11 mouse cellular contexts compared by ENCODE assay signal in genomic region chr15:82268185-82268584, GRCm38 (mm10). TPM values are rescaled to one million over a fixed set of nuclear protein-coding genes. Genes with fewer than 3 reads are reported as not detected.
DNase-seq lines count a peak whose midpoint lies in the region; ATAC-seq lines count a peak whose summit lies in the region.
"Had no signal": no experiment of that assay in that cellular context is flagged by ENCODE, and none has a peak within 500 bp of the region (broad histone marks: within the 10 kb centered on the region; RNA-seq: fewer than 3 reads in every experiment).

No protein-coding gene starts in this region.

- H3K9ac ChIP-seq in forebrain, embryonic 16.5 days (replicated peaks; ENCODE audit: low read depth, low read length) = peak overlapping the region; percentile 35; the same call in 1 of the 2 replicates
- 0 out of 2 replicates have a peak overlapping the region, but pooled peaks have one; percentile 27 for H3K9ac ChIP-seq in midbrain, embryonic 14.5 days (replicated peaks; ENCODE audit: low read length)
- no peak overlapping the region for H3K9ac ChIP-seq in intestine, embryonic 15.5 days
- H3K9ac ChIP-seq: heart, embryonic 15.5 days; liver, embryonic 14.5 days had no signal

- no peak overlapping the region for H3K4me2 ChIP-seq in forebrain, embryonic 16.5 days (ENCODE audit: low read length)
- H3K4me2 ChIP-seq in midbrain, embryonic 14.5 days (ENCODE audit: low read length) = no peak overlapping the region
- H3K4me2 ChIP-seq in intestine, embryonic 15.5 days (replicated peaks) = no peak overlapping the region
- H3K4me2 ChIP-seq: heart, embryonic 15.5 days had no signal

- H3K36me3 ChIP-seq in forebrain, embryonic 16.5 days (ENCODE audit: control insufficient read depth, insufficient read depth) = no peaks in the 10 kb centered on the region
- no peaks in the 10 kb centered on the region for H3K36me3 ChIP-seq in midbrain, embryonic 14.5 days (ENCODE audit: control insufficient read depth, insufficient read depth, low read length)
- H3K36me3 ChIP-seq in intestine, embryonic 15.5 days = no peaks in the 10 kb centered on the region
- H3K36me3 ChIP-seq: heart, embryonic 15.5 days had no signal

- H3K27ac ChIP-seq in forebrain, embryonic 16.5 days (ENCODE audit: low read length) = no peak overlapping the region
- H3K27ac ChIP-seq in midbrain, embryonic 14.5 days (replicated peaks; ENCODE audit: low read depth, low read length) = peak overlapping the region; percentile 64
- no peak overlapping the region for H3K27ac ChIP-seq in intestine, embryonic 15.5 days
- H3K27ac ChIP-seq: heart, embryonic 15.5 days; liver, embryonic 14.5 days had no signal

- H3K4me1 ChIP-seq in forebrain, embryonic 16.5 days (replicated peaks; ENCODE audit: control insufficient read depth, insufficient read depth, low read length) = peaks cover 21% of the 10 kb centered on the region
- peaks cover 15% of the 10 kb centered on the region for H3K4me1 ChIP-seq in midbrain, embryonic 14.5 days (ENCODE audit: control insufficient read depth, insufficient read depth, low read length)
- no peaks in the 10 kb centered on the region for H3K4me1 ChIP-seq in intestine, embryonic 15.5 days (replicated peaks)

- no peak overlapping the region for H3K4me3 ChIP-seq in forebrain, embryonic 16.5 days (replicated peaks; ENCODE audit: low read length)
- H3K4me3 ChIP-seq in midbrain, embryonic 14.5 days (replicated peaks; ENCODE audit: low read depth, low read length) = no peak overlapping the region
- no peak overlapping the region for H3K4me3 ChIP-seq in intestine, embryonic 15.5 days (replicated peaks)
- H3K4me3 ChIP-seq: erythroblast, embryonic 14.5 days; heart, embryonic 15.5 days had no signal

- H3K9me3 ChIP-seq in forebrain, embryonic 16.5 days (ENCODE audit: control insufficient read depth, low read length) = no peaks in the 10 kb centered on the region
- no peaks in the 10 kb centered on the region for H3K9me3 ChIP-seq in midbrain, embryonic 14.5 days (ENCODE audit: control insufficient read depth, low read length)
- no peaks in the 10 kb centered on the region for H3K9me3 ChIP-seq in intestine, embryonic 15.5 days
- H3K9me3 ChIP-seq: heart, embryonic 15.5 days had no signal

- no peaks in the 10 kb centered on the region; the same call in 1 of the 2 replicates for H3K27me3 ChIP-seq in forebrain, embryonic 16.5 days (replicated peaks; ENCODE audit: control insufficient read depth, insufficient read depth, low read length)
- no peaks in the 10 kb centered on the region for H3K27me3 ChIP-seq in midbrain, embryonic 14.5 days (ENCODE audit: control insufficient read depth, insufficient read depth, low read length)
- H3K27me3 ChIP-seq in intestine, embryonic 15.5 days (replicated peaks) = peaks cover 16% of the 10 kb centered on the region

- ATAC-seq in forebrain, embryonic 16.5 days = no peak
- no peak for ATAC-seq in midbrain, embryonic 14.5 days (ENCODE audit: low FRiP score, low TSS enrichment)
- no peak for ATAC-seq in intestine, embryonic 15.5 days

- peak; percentile 36 for DNase-seq in MN1 (ENCODE audit: low spot score)
- peak; percentile 59 for DNase-seq in R1 (ENCODE audit: low read depth, low spot score)
- peak; percentile 85 for DNase-seq in midbrain, embryonic 14.5 days
- no peak for DNase-seq in lung, adult 18-20 months
- no peak for DNase-seq in lung, postnatal 36 days
- DNase-seq: spleen, adult 18-20 months had no signal

- 8% methylated on average over 3 of the region's 3 CpGs for WGBS in forebrain, embryonic 16.5 days
- WGBS in midbrain, embryonic 14.5 days = 3% methylated on average over 3 of the region's 3 CpGs
- 24% methylated on average over 3 of the region's 3 CpGs for WGBS in intestine, embryonic 15.5 days

RNA-seq across cellular contexts. Expression of gene Sept3, which starts 6.5 kb away (rescaled TPM):
- 427 TPM in 2 replicates for polyA plus RNA-seq in forebrain, embryonic 16.5 days (2015; fragmentation: Nextera tagmentation; extraction: Ambion mirVana)
- polyA plus RNA-seq in midbrain, embryonic 14.5 days (2014; fragmentation: Nextera tagmentation; extraction: Ambion mirVana) = 361 and 403 TPM in 2 replicates
- 8.6 and 10.2 TPM in 2 replicates for polyA plus RNA-seq in intestine, embryonic 15.5 days (2015; fragmentation: Nextera tagmentation; extraction: Ambion mirVana)
- polyA plus RNA-seq: erythroblast, embryonic 14.5 days had no signal

RNA-seq across cellular contexts. Expression of gene 1500009C09Rik, which starts 16.0 kb away (rescaled TPM):
- polyA plus RNA-seq in forebrain, embryonic 16.5 days (2015; fragmentation: Nextera tagmentation; extraction: Ambion mirVana) = 17.0 and 18.6 TPM in 2 replicates
- 12.2 and 47.6 TPM in 2 replicates for polyA plus RNA-seq in midbrain, embryonic 14.5 days (2014; fragmentation: Nextera tagmentation; extraction: Ambion mirVana)
- polyA plus RNA-seq in intestine, embryonic 15.5 days (2015; fragmentation: Nextera tagmentation; extraction: Ambion mirVana) = 0.13 TPM in 1 of 2 replicates, not detected in the other
- polyA plus RNA-seq: erythroblast, embryonic 14.5 days; heart, embryonic 15.5 days had no signal

RNA-seq across cellular contexts. Expression of gene Cenpm, which starts 23.6 kb away (rescaled TPM):
- 29.8 and 34.6 TPM in 2 replicates for polyA plus RNA-seq in forebrain, embryonic 16.5 days (2015; fragmentation: Nextera tagmentation; extraction: Ambion mirVana)
- 13.9 and 23.2 TPM in 2 replicates for polyA plus RNA-seq in midbrain, embryonic 14.5 days (2014; fragmentation: Nextera tagmentation; extraction: Ambion mirVana)
- polyA plus RNA-seq in intestine, embryonic 15.5 days (2015; fragmentation: Nextera tagmentation; extraction: Ambion mirVana) = 46.0 and 49.1 TPM in 2 replicates

RNA-seq across cellular contexts. Expression of gene Wbp2nl, which starts 30.6 kb away (rescaled TPM):
- 0.15 TPM in 1 of 2 replicates, not detected in the other for polyA plus RNA-seq in forebrain, embryonic 16.5 days (2015; fragmentation: Nextera tagmentation; extraction: Ambion mirVana)
- polyA plus RNA-seq in midbrain, embryonic 14.5 days (2014; fragmentation: Nextera tagmentation; extraction: Ambion mirVana) = not detected in 2 replicates
- 0.11 and 0.13 TPM in 2 replicates for polyA plus RNA-seq in intestine, embryonic 15.5 days (2015; fragmentation: Nextera tagmentation; extraction: Ambion mirVana)
- polyA plus RNA-seq: erythroblast, embryonic 14.5 days had no signal

RNA-seq across cellular contexts. Expression of gene Tnfrsf13c, which starts 44.0 kb away (rescaled TPM):
- 0.10 and 0.25 TPM in 2 replicates for polyA plus RNA-seq in forebrain, embryonic 16.5 days (2015; fragmentation: Nextera tagmentation; extraction: Ambion mirVana)
- 0.19 TPM in 1 of 2 replicates, not detected in the other for polyA plus RNA-seq in midbrain, embryonic 14.5 days (2014; fragmentation: Nextera tagmentation; extraction: Ambion mirVana)
- polyA plus RNA-seq in intestine, embryonic 15.5 days (2015; fragmentation: Nextera tagmentation; extraction: Ambion mirVana) = 0.25 TPM in 1 of 2 replicates, not detected in the other
- polyA plus RNA-seq: heart, embryonic 15.5 days had no signal

Comparison
In these comparisons a context has a peak if more than half of its experiments do, and no peak if none do; other contexts are left out.
1. DNase-seq: peak in MN1 (single experiment), R1 (single experiment) and midbrain, embryonic 14.5 days (single experiment); none in lung, adult 18-20 months (0 of 2) and lung, postnatal 36 days (single experiment).
2. RNA of gene Sept3, which starts 6.5 kb away (polyA plus RNA-seq): 427 TPM in forebrain, embryonic 16.5 days and 361 to 403 TPM in midbrain, embryonic 14.5 days; 8.6 to 10.2 TPM in intestine, embryonic 15.5 days; every median in the first group is over 10 times any median in the second.
3. RNA of gene 1500009C09Rik, which starts 16.0 kb away (polyA plus RNA-seq): 17.0 to 18.6 TPM in forebrain, embryonic 16.5 days and 12.2 to 47.6 TPM in midbrain, embryonic 14.5 days; 0.13 TPM in intestine, embryonic 15.5 days; every median in the first group is over 10 times any median in the second.